ENCODE assay signal across 46 mouse cellular contexts in genomic region chr12:102739096-102739495, GRCm38 (mm10). TPM values are rescaled to one million over a fixed set of nuclear protein-coding genes. Genes with fewer than 3 reads are reported as not detected.
"Had no signal": no experiment of that assay in that cellular context is flagged by ENCODE, and none has a peak within 500 bp of the region (broad histone marks: within the 10 kb centered on the region; RNA-seq: fewer than 3 reads in every experiment).

No protein-coding gene starts in this region.

- H3K36me3 ChIP-seq: limb, embryonic 15.5 days; liver, embryonic 15.5 days; lung, embryonic 15.5 days; midbrain, embryonic 13.5 days; midbrain, embryonic 15.5 days; neural tube, embryonic 12.5 days; neural tube, embryonic 13.5 days had no signal

- H3K4me3 ChIP-seq: limb, embryonic 10.5 days; limb, embryonic 12.5 days; limb, embryonic 13.5 days; limb, embryonic 15.5 days; liver, embryonic 12.5 days; liver, embryonic 13.5 days; liver, embryonic 15.5 days; lung, embryonic 15.5 days; megakaryocyte, embryonic 14.5 days; midbrain, embryonic 10.5 days; midbrain, embryonic 12.5 days; midbrain, embryonic 13.5 days; midbrain, embryonic 15.5 days; myocyte; neural tube, embryonic 12.5 days; neural tube, embryonic 13.5 days had no signal

- H3K27ac ChIP-seq: limb, embryonic 10.5 days; limb, embryonic 12.5 days; limb, embryonic 13.5 days; limb, embryonic 15.5 days; liver, embryonic 12.5 days; liver, embryonic 13.5 days; liver, embryonic 14.5 days; liver, embryonic 15.5 days; lung, embryonic 15.5 days; macrophage; midbrain, embryonic 10.5 days; midbrain, embryonic 12.5 days; midbrain, embryonic 13.5 days; midbrain, embryonic 15.5 days; neural tube, embryonic 12.5 days; neural tube, embryonic 13.5 days had no signal

- H3K9me3 ChIP-seq: limb, embryonic 10.5 days; limb, embryonic 12.5 days; limb, embryonic 13.5 days; limb, embryonic 15.5 days; liver, embryonic 12.5 days; liver, embryonic 13.5 days; liver, embryonic 15.5 days; lung, embryonic 15.5 days; midbrain, embryonic 10.5 days; midbrain, embryonic 12.5 days; midbrain, embryonic 13.5 days; midbrain, embryonic 15.5 days; neural tube, embryonic 12.5 days; neural tube, embryonic 13.5 days had no signal

- H3K4me2 ChIP-seq: limb, embryonic 12.5 days; limb, embryonic 13.5 days; limb, embryonic 15.5 days; liver, embryonic 11.5 days; liver, embryonic 12.5 days; liver, embryonic 13.5 days; liver, embryonic 15.5 days; lung, embryonic 14.5 days; lung, embryonic 15.5 days; midbrain, embryonic 11.5 days; midbrain, embryonic 12.5 days; midbrain, embryonic 13.5 days; midbrain, embryonic 15.5 days; neural tube, embryonic 12.5 days; neural tube, embryonic 13.5 days had no signal

- DNase-seq: left cerebral cortex, postnatal 4 days; liver; liver, embryonic 13.5 days; liver, postnatal 0 days; lung, adult 18-20 months; lung, adult 2 months; lung, embryonic 14.5 days; lung, postnatal 10 days; lung, postnatal 14 days; lung, postnatal 36 days; lung, postnatal 4 days; midbrain, embryonic 14.5 days had no signal

- ATAC-seq: liver, embryonic 12.5 days; liver, postnatal 0 days; lung, postnatal 0 days; midbrain, embryonic 13.5 days; midbrain, embryonic 15.5 days; midbrain, embryonic 16.5 days had no signal

- H3K27me3 ChIP-seq: limb, embryonic 12.5 days; limb, embryonic 13.5 days; limb, embryonic 15.5 days; liver, embryonic 12.5 days; liver, embryonic 13.5 days; liver, embryonic 15.5 days; lung, embryonic 15.5 days; megakaryocyte, embryonic 14.5 days; midbrain, embryonic 12.5 days; midbrain, embryonic 13.5 days; midbrain, embryonic 15.5 days; neural tube, embryonic 12.5 days; neural tube, embryonic 13.5 days had no signal

- H3K9ac ChIP-seq: limb, embryonic 12.5 days; limb, embryonic 13.5 days; limb, embryonic 15.5 days; liver, embryonic 12.5 days; liver, embryonic 13.5 days; liver, embryonic 14.5 days; liver, embryonic 15.5 days; liver, postnatal 0 days; lung, embryonic 14.5 days; lung, embryonic 15.5 days; midbrain, embryonic 12.5 days; midbrain, embryonic 13.5 days; midbrain, embryonic 15.5 days; neural tube, embryonic 12.5 days; neural tube, embryonic 13.5 days had no signal

RNA-seq across cellular contexts. Expression of gene Gm28051, which starts 18.5 kb away (rescaled TPM):
- total RNA-seq: left cerebral cortex, postnatal 14 days; left cerebral cortex, postnatal 25 days; left cerebral cortex, postnatal 36 days; left cerebral cortex, postnatal 4 days; liver, adult 2 months; megakaryocyte progenitor cell, adult 5-6 weeks; megakaryocyte, adult 5-6 weeks; megakaryocyte-erythroid progenitor cell, adult 5-6 weeks; monocyte, adult 5-6 weeks had no signal
- polyA plus RNA-seq: limb, embryonic 10.5 days; limb, embryonic 12.5 days; limb, embryonic 13.5 days; limb, embryonic 14.5 days; limb, embryonic 15.5 days; liver, adult 2 months; liver, embryonic 11.5 days; liver, embryonic 13.5 days; liver, embryonic 14.5 days; liver, embryonic 15.5 days; liver, embryonic 16.5 days; liver, postnatal 0 days; lung, adult 2 months; lung, embryonic 14.5 days; lung, embryonic 15.5 days; lung, embryonic 16.5 days; lung, postnatal 0 days; macrophage; midbrain, embryonic 10.5 days; midbrain, embryonic 11.5 days; midbrain, embryonic 12.5 days; midbrain, embryonic 13.5 days; midbrain, embryonic 14.5 days; midbrain, embryonic 15.5 days; midbrain, embryonic 16.5 days; midbrain, postnatal 0 days; neural tube, embryonic 11.5 days; neural tube, embryonic 12.5 days; neural tube, embryonic 13.5 days had no signal
